Mouse (Mus musculus): ENCODE measurements around the gene Tst. TPM values are rescaled to one million over a fixed set of nuclear protein-coding genes. Genes with fewer than 3 reads are reported as not detected.

Tst gene
- polyA plus RNA-seq, 1 experiment from 2014 or later, result 123 TPM

DNA sequence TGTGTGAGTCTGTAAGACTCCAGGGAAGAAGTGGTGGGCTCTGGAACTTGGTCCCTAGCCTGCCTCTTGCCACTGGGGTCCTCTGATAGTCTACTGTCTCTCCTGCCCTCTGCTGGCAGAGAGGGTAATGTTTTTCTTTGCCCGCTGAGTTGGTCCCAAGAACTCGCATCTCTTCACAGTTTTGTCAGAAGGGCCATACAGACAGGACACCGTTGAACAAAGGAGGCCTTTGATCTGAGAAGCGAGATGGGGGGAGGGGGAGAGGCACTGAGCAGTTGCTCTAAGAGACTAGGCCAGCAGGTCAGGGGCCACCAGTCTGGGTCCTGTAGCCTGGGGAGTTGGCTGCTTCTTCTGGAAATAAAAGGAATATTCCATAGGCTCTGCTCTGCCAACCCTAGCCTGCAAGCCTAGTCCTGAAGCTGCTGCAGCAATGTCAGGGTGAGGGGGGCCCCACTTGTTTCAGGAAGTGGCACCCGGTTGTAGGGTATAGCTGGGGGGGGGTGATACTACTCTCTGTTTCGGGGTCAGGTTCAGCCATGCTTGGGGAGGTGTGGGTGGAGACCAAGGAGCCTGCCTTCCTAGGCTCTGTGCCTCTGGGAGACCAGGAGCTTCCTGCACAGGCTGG is 29.3 kb upstream of the Tst start:
- WGBS, result 31% methylated on average over 6 of the region's 6 CpGs
- Histone ChIP-seq H3K4me3 (replicated peaks; ENCODE audit: low read length) (no peak overlapping the region), H3K9ac (ENCODE audit: low read length) (no peak overlapping the region), H3K4me1 (ENCODE audit: control insufficient read depth, insufficient read depth, low read length) (peaks cover 20% of the 10 kb centered on the region), H3K27me3 (ENCODE audit: control insufficient read depth, insufficient read depth, low read length) (no peaks in the 10 kb centered on the region), H3K4me2 (ENCODE audit: low read depth, low read length) (no peak overlapping the region), H3K9me3 (replicated peaks; ENCODE audit: control insufficient read depth, low read length) (no peaks in the 10 kb centered on the region), H3K36me3 (ENCODE audit: control insufficient read depth, insufficient read depth, low read length) (no peaks in the 10 kb centered on the region), H3K27ac (ENCODE audit: low read length) (no peak overlapping the region)
- ATAC-seq (ENCODE audit: insufficient read depth, low FRiP score), result no peak

DNA sequence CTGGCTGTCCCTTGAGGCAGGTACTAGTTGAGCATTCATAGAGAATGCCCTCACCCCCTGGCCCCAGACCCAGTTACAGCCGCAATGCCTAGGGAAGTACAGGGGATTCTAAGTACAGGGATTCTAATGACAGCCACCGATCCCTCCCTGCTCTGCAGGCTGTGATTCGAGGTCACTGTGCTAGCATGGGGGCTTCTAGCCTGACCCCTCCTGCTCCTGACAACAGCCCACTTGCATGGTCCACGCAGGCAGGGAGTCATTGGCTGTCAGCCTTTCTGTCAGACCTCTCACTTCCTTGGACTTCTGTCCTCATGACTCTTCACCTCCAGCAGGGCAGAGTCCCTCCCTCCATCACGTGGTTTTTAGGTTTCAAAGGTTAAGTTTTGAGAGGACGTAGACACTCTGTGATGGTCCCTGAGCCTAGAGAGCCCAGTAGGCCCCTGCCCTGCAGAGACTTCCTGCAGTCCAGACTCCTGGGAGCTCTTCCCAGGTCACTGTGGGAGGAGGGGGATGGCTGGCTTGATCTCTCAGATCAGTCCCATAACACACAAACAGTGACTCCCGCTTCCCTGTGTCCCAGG is 25.9 kb upstream of the Tst start:
- Histone ChIP-seq H3K27me3 (ENCODE audit: control insufficient read depth, insufficient read depth, low read length) (no peaks in the 10 kb centered on the region), H3K4me2 (ENCODE audit: low read depth, low read length) (no peak overlapping the region), H3K36me3 (ENCODE audit: control insufficient read depth, insufficient read depth, low read length) (no peaks in the 10 kb centered on the region), H3K4me3 (replicated peaks; ENCODE audit: low read length) (no peak overlapping the region), H3K27ac (ENCODE audit: low read length) (no peak overlapping the region), H3K4me1 (ENCODE audit: control insufficient read depth, insufficient read depth, low read length) (peaks cover 14% of the 10 kb centered on the region), H3K9ac (ENCODE audit: low read length) (no peak overlapping the region), H3K9me3 (replicated peaks; ENCODE audit: control insufficient read depth, low read length) (no peaks in the 10 kb centered on the region)
- ATAC-seq (ENCODE audit: insufficient read depth, low FRiP score), result no peak
- 73% methylated on average over 7 of the region's 7 CpGs for WGBS

GRCm38 (mm10) chr15:78430874-78431273 is 25.2 kb upstream of the Tst start:
- no peak overlapping the region for H3K9ac ChIP-seq (ENCODE audit: low read length)
- WGBS, result 78% methylated on average over 10 of the region's 10 CpGs
- no peak overlapping the region for H3K4me3 ChIP-seq (replicated peaks; ENCODE audit: low read length)
- H3K27ac ChIP-seq (ENCODE audit: low read length), result peak overlapping the region; percentile 35; the same call in 1 of the 2 replicates
- H3K4me2 ChIP-seq (ENCODE audit: low read depth, low read length), result no peak overlapping the region
- ATAC-seq (ENCODE audit: insufficient read depth, low FRiP score), result no peak
- no peaks in the 10 kb centered on the region for H3K9me3 ChIP-seq (replicated peaks; ENCODE audit: control insufficient read depth, low read length)
- H3K27me3 ChIP-seq (ENCODE audit: control insufficient read depth, insufficient read depth, low read length), result no peaks in the 10 kb centered on the region
- H3K4me1 ChIP-seq (ENCODE audit: control insufficient read depth, insufficient read depth, low read length), result peaks cover 9% of the 10 kb centered on the region
- no peaks in the 10 kb centered on the region for H3K36me3 ChIP-seq (ENCODE audit: control insufficient read depth, insufficient read depth, low read length)

DNA sequence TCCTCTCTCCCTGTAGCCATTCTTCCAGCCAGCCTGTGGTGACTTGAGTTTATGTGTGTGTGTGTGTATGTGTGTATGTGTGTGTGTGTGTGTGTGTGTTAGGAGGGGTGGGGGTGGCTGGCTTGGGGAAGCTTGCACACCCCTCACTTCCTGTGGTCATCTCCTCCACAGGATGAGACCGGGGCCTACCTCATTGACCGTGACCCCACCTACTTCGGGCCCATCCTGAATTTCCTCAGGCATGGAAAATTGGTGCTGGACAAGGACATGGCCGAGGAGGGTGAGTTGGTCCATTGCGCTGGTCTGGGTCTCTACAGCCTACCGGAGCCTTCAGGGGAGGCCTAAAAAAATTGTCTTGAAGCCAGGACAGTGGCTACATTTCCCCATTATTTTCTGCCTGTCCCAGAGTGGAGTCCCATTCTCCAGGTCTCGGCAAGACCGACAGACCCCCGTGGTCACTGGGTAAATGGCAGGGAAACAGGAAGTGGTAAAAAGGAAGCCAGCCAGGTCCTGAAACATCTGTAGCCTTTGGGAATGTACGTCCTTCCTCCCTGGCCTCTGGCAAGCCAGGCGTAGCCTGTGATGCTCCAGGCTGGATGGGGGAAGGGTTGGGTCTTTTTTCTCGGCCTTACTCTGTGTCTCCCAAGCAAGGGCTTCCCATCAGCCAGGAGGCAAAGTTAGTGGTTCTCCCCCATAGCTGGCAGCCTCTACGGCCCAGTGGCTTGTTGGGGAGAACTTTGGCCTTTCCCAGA is 24.3 kb upstream of the Tst start:
- Histone ChIP-seq H3K36me3 (ENCODE audit: control insufficient read depth, insufficient read depth, low read length) (no peaks in the 10 kb centered on the region), H3K4me2 (ENCODE audit: low read depth, low read length) (peak overlapping the region; percentile 71), H3K27me3 (ENCODE audit: control insufficient read depth, insufficient read depth, low read length) (no peaks in the 10 kb centered on the region), H3K4me3 (replicated peaks; ENCODE audit: low read length) (peak overlapping the region; percentile 73; the same call in 1 of the 2 replicates), H3K4me1 (ENCODE audit: control insufficient read depth, insufficient read depth, low read length) (peaks cover 9% of the 10 kb centered on the region), H3K27ac (ENCODE audit: low read length) (peak overlapping the region; percentile 84; the same call in 1 of the 2 replicates), H3K9me3 (replicated peaks; ENCODE audit: control insufficient read depth, low read length) (no peaks in the 10 kb centered on the region), H3K9ac (ENCODE audit: low read length) (peak overlapping the region; percentile 81; the same call in 1 of the 2 replicates)
- no peak for ATAC-seq (ENCODE audit: insufficient read depth, low FRiP score)
- WGBS, result 76% methylated on average over 13 of the region's 13 CpGs

DNA sequence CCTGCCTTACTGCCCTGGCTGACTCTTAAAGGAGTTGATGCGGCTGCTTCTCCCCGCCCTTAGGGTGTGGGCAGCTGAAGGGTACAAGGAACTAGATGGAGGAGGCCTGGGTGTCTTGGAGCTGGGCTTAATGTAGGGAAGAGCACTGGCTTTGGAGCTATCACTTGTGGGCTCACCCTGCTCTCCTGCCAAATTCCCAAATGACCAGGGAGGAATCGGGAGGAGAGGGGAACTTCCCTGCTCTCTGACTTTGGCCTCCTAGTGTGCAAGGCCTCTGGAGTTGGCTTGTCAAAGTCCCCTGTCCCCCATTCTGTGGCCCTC is 23.4 kb upstream of the Tst start:
- Histone ChIP-seq H3K9me3 (replicated peaks; ENCODE audit: control insufficient read depth, low read length) (no peaks in the 10 kb centered on the region), H3K4me2 (ENCODE audit: low read depth, low read length) (peak overlapping the region; percentile 71), H3K4me1 (ENCODE audit: control insufficient read depth, insufficient read depth, low read length) (peaks cover 9% of the 10 kb centered on the region), H3K36me3 (ENCODE audit: control insufficient read depth, insufficient read depth, low read length) (no peaks in the 10 kb centered on the region), H3K27ac (ENCODE audit: low read length) (peak overlapping the region; percentile 84), H3K4me3 (replicated peaks; ENCODE audit: low read length) (peak overlapping the region; percentile 73), H3K27me3 (ENCODE audit: control insufficient read depth, insufficient read depth, low read length) (no peaks in the 10 kb centered on the region), H3K9ac (ENCODE audit: low read length) (peak overlapping the region; percentile 81)
- 9% methylated on average over 3 of the region's 3 CpGs for WGBS
- no peak for ATAC-seq (ENCODE audit: insufficient read depth, low FRiP score)

DNA sequence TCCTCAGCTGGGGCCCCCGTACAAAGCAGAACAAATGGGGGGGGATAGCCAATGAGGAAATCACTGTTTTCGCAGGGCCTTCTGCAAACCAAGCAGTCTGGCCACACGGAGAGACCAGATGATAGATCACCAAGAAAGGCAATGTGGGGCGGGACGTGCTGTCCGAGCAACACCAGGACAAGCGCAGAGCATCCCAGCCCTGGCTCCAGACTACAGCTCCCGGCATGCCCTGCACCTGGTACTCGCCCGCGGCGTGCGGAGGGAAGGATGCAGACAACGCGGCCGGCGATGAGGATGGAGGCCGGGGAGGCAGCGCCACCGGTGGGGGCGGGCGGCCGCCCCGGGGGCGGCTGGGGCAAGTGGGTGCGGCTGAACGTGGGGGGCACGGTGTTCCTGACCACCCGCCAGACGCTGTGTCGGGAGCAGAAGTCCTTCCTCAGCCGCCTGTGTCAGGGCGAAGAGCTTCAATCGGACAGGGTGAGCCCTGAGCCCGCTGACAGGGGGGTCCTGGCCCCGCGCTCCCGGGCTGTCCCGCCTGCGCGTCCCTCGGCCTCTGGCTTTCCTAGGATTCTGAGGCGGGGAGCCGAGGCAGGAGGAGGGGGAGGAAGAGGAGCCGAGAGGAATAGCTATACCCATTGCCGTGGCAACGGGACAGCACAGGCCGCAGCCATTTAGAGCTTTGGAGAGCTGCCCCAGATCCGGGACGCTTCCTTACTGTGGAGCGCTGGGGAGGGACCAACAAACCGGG is 22.9 kb upstream of the Tst start, which contains the start of gene Kctd17:
Kctd17 (plus strand) TSS at position 174 of the 748 bp plus-strand sequence.
- Histone ChIP-seq H3K4me3 (replicated peaks; ENCODE audit: low read length) (peak within 1 kb of the TSS; percentile 73), H3K4me1 (ENCODE audit: control insufficient read depth, insufficient read depth, low read length) (peaks cover 9% of the 10 kb centered on the region), H3K36me3 (ENCODE audit: control insufficient read depth, insufficient read depth, low read length) (no peaks in the 10 kb centered on the region), H3K9ac (ENCODE audit: low read length) (peak within 1 kb of the TSS; percentile 81), H3K9me3 (replicated peaks; ENCODE audit: control insufficient read depth, low read length) (no peaks in the 10 kb centered on the region), H3K4me2 (ENCODE audit: low read depth, low read length) (peak within 1 kb of the TSS; percentile 71), H3K27ac (ENCODE audit: low read length) (peak within 1 kb of the TSS; percentile 84), H3K27me3 (ENCODE audit: control insufficient read depth, insufficient read depth, low read length) (no peaks in the 10 kb centered on the region)
- ATAC-seq (ENCODE audit: insufficient read depth, low FRiP score), result peak; percentile 82
- WGBS, result under 1% methylated on average over 50 of the region's 52 CpGs

DNA sequence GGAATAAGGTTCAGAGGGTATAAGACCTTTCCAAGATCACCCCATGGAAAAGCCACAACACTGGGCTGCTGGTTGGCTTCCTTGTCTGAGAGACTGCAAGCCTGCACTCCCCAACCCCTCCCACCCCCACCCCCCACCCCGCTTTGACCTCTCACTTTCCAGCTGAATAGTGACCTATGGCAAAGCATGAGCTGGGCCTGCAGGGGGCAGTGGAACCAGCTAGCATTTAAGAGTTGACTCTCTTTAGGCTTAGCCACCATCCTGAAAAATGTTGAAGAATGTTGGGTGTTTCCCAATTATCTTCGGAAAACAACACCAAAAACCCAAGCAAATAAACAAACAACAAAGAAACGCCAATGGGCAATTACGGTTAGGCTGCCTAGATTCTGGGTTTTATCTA is 19.5 kb upstream of the Tst start:
- Histone ChIP-seq H3K36me3 (ENCODE audit: control insufficient read depth, insufficient read depth, low read length) (no peaks in the 10 kb centered on the region), H3K4me2 (ENCODE audit: low read depth, low read length) (no peak overlapping the region), H3K9me3 (replicated peaks; ENCODE audit: control insufficient read depth, low read length) (no peaks in the 10 kb centered on the region), H3K27me3 (ENCODE audit: control insufficient read depth, insufficient read depth, low read length) (no peaks in the 10 kb centered on the region), H3K27ac (ENCODE audit: low read length) (no peak overlapping the region), H3K4me3 (replicated peaks; ENCODE audit: low read length) (no peak overlapping the region), H3K9ac (ENCODE audit: low read length) (no peak overlapping the region), H3K4me1 (ENCODE audit: control insufficient read depth, insufficient read depth, low read length) (peaks cover 9% of the 10 kb centered on the region)
- no peak for ATAC-seq (ENCODE audit: insufficient read depth, low FRiP score)
- WGBS, result 64% methylated on average over 4 of the region's 4 CpGs

GRCm38 (mm10) chr15:78424507-78424906 is 18.8 kb upstream of the Tst start:
- Histone ChIP-seq H3K4me2 (ENCODE audit: low read depth, low read length) (no peak overlapping the region), H3K36me3 (ENCODE audit: control insufficient read depth, insufficient read depth, low read length) (no peaks in the 10 kb centered on the region), H3K4me1 (ENCODE audit: control insufficient read depth, insufficient read depth, low read length) (peaks cover 4% of the 10 kb centered on the region), H3K9ac (ENCODE audit: low read length) (no peak overlapping the region), H3K4me3 (replicated peaks; ENCODE audit: low read length) (no peak overlapping the region), H3K27me3 (ENCODE audit: control insufficient read depth, insufficient read depth, low read length) (no peaks in the 10 kb centered on the region), H3K27ac (ENCODE audit: low read length) (no peak overlapping the region), H3K9me3 (replicated peaks; ENCODE audit: control insufficient read depth, low read length) (no peaks in the 10 kb centered on the region)
- ATAC-seq (ENCODE audit: insufficient read depth, low FRiP score), result no peak
- WGBS, result 15% methylated on average over 11 of the region's 11 CpGs

Data from stomach, embryonic 16.5 days (tissue).